Mouse (Mus musculus) mouse trophoblast stem cell (cell line): ENCODE measurements at regions not wholly inside any gene's neighbourhood (a gene's known extent, or its start where the extent isn't known, plus 50 kb on each side); places are given as distances from the start of the nearest gene placed in this dataset.

Experiments used
- in situ Hi-C, 2 experiments: fragments of 300-500 bp; cut with MseI, MboI; formaldehyde crosslinking; loops; 2 replicates in 1 of 2; 3 replicates in 1 of 2; pipeline ENCODE4 v1.15.1; 2025

- in situ Hi-C loops: no loop called here
These were observed 207.6 kb upstream of the Hes1 start for GRCm38 (mm10) chr16:29856545-29856944.

DNA sequence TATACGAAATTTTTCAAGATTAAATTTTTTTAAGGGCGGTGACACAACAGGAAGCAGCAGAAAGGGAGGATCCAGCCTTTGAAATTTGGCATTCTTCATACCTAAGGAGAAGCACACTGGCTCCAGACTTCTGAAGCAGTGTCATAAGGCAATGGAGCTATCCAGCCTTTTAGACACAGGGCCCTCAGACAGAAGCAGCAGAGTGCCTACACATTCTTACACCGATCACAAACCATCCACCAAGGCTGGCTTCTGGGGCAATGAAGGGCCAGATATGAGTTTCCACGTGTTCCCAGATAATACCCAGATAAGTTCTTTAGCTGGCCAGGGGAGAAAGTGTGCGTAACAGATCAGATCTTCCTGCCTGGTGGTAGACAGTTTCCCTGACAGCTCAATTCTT is 205.5 kb upstream of the Hes1 start:
- in situ Hi-C loops: no loop called here

DNA sequence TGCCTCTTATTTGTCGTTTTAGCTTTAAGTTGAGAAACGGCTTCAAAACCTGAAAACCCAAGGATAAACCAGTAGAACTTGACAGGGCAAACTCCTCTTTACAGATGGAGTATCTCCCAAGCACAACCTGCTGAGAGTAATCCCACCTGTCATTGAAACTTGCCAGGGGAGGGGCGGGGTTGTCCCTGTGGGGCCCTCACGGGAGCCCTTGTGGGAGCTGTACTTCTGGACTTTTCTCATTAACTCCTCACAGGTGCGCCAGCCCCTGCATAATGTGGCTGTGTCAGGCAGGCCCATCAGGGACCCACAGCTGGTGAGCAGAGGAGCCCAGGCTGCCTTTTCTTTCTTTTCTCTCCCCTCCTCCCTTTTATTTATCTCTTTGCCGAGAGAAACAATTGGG is 203.9 kb upstream of the Hes1 start:
- in situ Hi-C loops: no loop called here

DNA sequence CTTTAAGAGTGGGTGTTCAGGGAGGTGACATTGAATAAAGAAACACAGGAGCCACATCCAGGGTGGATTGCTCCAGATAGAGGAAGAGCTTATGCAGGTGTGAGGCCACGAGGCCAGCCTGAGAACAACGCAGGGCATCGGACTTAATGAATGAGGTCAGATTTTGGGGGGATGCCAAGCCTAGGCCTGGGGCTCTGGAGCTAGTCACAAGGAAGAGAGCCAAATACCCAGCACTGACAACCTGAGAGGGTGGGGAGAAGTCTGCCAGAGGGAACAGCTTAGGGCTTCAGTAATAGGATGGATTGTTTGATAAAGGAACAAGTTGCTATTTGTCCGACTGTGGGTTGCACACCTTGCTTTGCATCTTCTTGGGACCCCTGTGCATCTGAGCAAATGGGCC is 203.1 kb upstream of the Hes1 start:
- in situ Hi-C loops: no loop called here

DNA sequence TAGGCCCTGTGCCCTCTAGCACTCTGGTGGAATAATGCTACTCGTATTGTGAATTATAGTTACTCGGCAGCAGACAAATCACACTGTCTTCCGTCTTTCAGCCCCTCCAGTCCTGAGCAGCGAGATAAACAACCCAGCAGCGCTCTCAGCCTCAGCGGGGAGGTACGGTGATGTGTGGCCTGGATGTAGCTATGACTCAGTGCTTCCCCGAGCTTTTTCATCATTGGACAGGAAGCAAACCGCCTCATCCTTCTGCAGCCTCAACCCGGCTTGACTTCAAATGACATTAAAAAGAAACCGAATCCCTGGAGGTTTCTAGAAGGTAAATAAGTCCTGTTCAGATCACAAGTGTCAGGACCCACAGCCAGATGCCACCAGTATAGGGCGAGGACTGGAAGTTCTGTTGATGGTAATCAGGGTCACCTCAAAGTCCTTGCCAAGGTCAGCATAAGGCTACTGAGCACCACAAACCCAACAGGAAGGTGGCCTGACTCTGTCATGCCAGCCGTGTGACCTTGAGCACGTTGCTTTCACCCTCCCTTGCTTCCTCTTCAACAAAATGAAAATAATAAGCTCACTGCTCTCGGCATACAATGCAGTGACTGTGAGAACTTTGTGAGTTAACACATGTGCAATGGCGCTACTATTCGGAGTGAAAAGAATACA is 199.0 kb upstream of the Hes1 start:
- in situ Hi-C loops: no loop called here

GRCm38 (mm10) chr16:29871395-29871794 is 192.8 kb upstream of the Hes1 start:
- in situ Hi-C loops: no loop called here

GRCm38 (mm10) chr16:29876196-29876595 is 188.0 kb upstream of the Hes1 start:
- in situ Hi-C loops: no loop called here

- in situ Hi-C loops: no loop called here
These were observed 186.6 kb upstream of the Hes1 start for GRCm38 (mm10) chr16:29877372-29878123.

GRCm38 (mm10) chr16:29879665-29880064 is 184.5 kb upstream of the Hes1 start:
- in situ Hi-C loops: no loop called here

GRCm38 (mm10) chr16:29881497-29881896 is 182.7 kb upstream of the Hes1 start:
- in situ Hi-C loops: no loop called here

DNA sequence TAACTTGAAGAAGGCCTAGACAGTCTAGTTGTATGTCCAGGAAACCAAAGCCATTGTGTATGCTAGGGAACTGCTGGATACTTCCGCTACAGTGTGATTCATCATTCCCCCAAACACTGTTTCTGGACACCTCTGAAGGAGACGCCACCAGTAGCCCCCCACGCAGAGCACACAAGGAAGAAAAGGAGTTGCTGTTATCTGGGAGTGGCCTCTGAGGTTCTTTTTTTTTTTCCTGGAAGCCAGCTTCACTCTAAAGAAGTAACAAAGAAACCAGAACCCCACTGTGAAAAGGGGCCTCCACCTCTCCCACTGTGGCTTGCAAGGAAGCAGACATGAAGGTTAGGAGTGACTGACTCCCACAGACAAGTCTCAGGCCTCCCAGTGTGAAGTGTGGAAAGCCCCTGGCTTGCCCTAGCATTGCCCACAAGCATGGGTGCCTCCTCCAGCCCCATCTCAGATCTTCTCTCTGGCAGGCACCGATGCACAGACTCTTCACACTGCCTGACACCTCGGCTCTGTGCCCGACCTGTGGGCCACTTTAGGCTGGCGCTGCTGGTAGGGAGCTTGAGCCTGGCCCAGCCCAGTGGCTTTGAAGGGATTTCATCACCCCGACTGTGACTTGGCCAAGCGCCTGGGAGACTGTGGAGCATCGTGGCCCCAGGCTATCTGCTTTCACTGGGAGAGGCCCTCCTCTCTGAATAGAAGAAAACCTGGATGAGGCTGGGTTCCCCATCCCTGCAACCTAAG is 181.8 kb upstream of the Hes1 start:
- in situ Hi-C loops: no loop called here

- in situ Hi-C loops: no loop called here
These were observed 180.8 kb upstream of the Hes1 start for GRCm38 (mm10) chr16:29883252-29883992.

GRCm38 (mm10) chr16:29884899-29885298 is 179.3 kb upstream of the Hes1 start:
- in situ Hi-C loops: no loop called here

DNA sequence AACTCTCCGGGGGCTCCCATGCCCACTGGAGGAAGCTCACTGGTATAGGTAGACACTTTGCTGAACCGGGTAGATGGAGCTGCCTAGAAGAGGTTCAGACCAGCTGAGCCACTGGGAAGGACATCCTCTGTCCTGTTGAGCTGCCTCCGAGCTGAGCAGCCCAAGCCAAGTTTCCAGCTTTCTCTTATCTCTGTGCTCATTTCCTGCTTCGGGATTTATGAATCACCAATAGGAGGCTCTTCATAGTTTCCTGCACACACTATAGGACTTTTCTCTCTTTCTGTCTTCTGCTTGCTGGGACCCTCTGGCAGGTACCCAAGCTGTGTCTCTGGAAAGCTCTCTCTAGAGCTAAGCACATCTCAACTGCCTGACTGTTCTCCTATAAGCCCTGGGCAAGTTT is 177.4 kb upstream of the Hes1 start:
- in situ Hi-C loops: no loop called here

DNA sequence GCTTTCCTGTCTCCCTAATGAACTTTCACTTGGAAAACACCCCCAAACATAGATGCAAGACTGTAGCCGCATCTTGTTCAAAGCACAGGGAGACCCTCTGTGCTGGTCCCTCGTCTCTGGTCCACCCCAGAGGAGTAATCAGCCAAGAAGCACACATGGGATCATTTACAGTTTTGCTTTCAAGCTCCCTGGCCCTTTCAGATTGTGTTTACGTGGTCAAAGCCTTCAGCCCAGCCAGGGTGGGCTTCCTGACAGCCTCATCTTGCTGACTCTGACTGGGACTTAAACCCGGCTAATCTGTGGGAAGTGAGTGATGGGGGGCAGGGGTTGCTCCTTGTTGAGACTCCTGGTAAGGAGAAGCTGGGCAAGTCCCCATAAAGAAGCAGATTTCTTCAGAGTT is 174.8 kb upstream of the Hes1 start:
- in situ Hi-C loops: no loop called here

- in situ Hi-C loops: no loop called here
These were observed 172.7 kb upstream of the Hes1 start for GRCm38 (mm10) chr16:29891472-29891871.

- in situ Hi-C loops: no loop called here
These were observed 170.0 kb upstream of the Hes1 start for GRCm38 (mm10) chr16:29893871-29894828.

GRCm38 (mm10) chr16:29896393-29896792 is 167.8 kb upstream of the Hes1 start:
- in situ Hi-C loops: no loop called here

GRCm38 (mm10) chr16:29903510-29903909 is 160.7 kb upstream of the Hes1 start:
- in situ Hi-C loops: no loop called here

GRCm38 (mm10) chr16:29904183-29904775 is 159.9 kb upstream of the Hes1 start:
- in situ Hi-C loops: no loop called here
